Mouse (Mus musculus) embryonic fibroblast, embryonic 13.5 days (primary cell): Measurements from ENCODE around the gene Tecpr1.

Source experiments
- CTCF ChIP-seq: IDR thresholded peaks from 2 replicates; pipeline ENCODE4 v1.5.1; 2011; ENCODE audit warnings: mild to moderate bottlenecking, control low read depth, low read length, moderate library complexity, borderline replicate concordance; ENCODE audit not compliant: insufficient read depth
- POLR2A ChIP-seq: IDR thresholded peaks from 2 replicates; pipeline ENCODE4 v1.6.1; 2011; ENCODE audit warnings: low read depth, mild to moderate bottlenecking, control low read depth, low read length, moderate library complexity

GRCm38 (mm10) chr5:144271118-144271517, 47.7 kb upstream of the Tecpr1 start:
- TF ChIP-seq CTCF (no peak), POLR2A (no peak)
